Mouse (Mus musculus) bone marrow, adult 2 months (tissue): ENCODE results near the gene Fbxw17.
"Not testable (repeated sequence)": the region's sequence is repeated elsewhere in the genome, so short reads cannot be mapped to it uniquely, and the experiment has no call there.

Source experiments
- CTCF ChIP-seq: fragments of 200-500 bp; IDR thresholded peaks from 2 replicates; pipeline ENCODE4 v1.5.1; 2011; ENCODE audit warnings: low read length, control low read depth; ENCODE audit not compliant: control insufficient read depth, insufficient read depth
- POLR2A ChIP-seq: fragments of 200-500 bp; IDR thresholded peaks from 2 replicates; pipeline ENCODE4 v1.6.1; 2011; ENCODE audit warnings: low read depth, mild to moderate bottlenecking, control low read depth, low read length, borderline replicate concordance; ENCODE audit not compliant: control insufficient read depth

DNA sequence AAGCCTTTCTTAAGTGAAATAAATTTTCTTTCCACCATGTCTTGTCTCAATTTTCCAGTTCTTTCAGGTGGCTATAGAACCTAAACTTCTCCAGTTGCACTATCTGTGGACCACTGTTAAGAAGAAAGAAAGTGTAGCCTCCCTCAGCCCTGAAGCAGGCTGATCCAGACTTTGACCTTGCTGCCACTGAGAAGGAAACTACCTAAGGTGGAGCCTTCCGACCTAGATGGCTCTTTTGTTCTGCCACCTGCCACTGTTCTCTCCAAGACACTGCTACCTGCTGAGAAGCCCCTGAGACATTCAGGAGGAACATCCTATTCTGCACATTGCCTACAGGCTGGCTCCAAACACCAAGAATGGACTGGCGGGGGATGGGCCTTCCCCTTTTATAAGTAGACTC lies 42.8 kb downstream of the Fbxw17 start:
- TF ChIP-seq CTCF, POLR2A: not testable (repeated sequence)
